Mouse (Mus musculus) mesoderm, embryonic 11.5 days (tissue): ENCODE measurements around the gene Rbp1.
A peak's percentile ranks its signal among the peaks of the same experiment; 100 is the strongest.

Source experiments
- DNase-seq: peaks from one replicate; pipeline ENCODE4 v3.0.0-alpha.2; 2012; ENCODE audit warnings: low read depth, low spot score

The Rbp1 gene

DNA sequence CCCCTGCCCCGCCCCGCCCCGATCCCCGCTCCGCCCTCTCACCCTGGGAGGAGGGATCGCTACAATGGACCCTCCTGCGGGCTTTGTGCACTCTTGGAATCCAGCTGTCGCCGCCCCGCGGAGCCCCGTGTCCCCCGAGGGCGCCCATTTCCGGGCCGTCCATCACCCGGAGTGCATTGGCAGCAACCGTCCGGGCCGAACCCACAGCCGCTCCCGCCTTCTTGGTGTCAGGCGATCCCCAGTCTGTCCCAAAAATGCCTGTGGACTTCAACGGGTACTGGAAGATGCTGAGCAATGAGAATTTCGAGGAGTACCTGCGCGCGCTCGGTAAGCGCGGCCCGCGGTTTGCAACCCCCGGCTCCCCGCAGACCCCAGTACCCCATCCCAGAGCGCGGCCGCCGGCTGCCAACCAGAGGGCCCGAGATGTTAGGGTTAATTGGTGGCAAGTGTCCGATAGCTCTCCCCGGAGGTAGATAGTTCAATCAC lies 2.0 kb downstream of the Rbp1 start:
- DNase-seq = peak; percentile 85

DNA sequence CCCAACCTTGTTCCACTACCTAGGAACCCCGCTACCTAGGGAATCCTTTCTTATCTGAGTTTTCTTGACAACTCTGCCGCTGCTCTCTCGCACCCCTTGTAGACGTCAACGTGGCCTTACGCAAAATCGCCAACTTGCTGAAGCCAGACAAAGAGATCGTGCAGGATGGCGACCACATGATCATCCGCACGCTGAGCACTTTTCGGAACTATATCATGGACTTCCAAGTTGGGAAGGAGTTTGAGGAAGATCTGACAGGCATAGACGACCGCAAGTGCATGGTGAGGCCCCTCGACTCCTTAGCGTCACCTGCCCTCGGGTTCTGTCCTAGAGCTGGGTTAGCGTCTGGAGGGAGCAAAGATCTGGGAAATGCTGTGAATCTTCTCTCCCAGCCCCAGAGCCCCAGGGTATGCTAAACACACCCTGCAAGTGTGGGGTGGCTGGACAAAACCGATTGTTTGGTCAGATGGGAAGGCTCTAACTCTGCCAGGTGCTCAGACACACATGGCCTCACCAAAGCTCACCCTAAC lies 2.7 kb downstream of the Rbp1 start:
- DNase-seq = no peak

DNA sequence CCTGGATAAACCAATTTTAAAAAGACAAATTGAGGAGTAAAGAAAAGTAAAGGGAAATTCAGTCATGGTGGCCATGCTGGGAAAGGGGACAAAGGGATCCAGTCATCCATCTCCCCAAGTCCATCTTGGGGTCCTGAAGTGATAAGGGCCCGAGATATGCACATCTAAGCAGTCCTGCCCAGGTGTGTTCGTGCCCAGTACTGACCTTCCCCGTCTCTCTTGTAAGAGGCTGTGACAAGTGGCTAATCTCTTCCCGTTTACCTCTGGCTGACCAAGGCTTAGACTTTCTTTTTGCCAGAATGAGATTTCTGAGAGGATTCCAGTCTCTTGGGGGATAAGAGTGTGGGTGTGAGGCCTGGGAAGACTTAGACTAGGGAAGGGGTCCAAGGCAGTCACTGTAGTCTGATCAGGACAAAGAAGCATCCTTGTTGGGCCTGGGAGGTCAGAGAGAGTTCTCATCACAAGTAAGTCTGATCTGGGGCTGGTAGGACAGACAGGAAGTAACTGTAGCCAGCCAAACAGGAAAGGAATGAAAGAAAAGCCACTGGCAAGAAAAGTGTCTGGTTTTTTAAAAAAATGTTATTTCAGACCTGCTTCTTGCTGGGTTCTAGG lies 5.3 kb downstream of the Rbp1 start:
- DNase-seq = no peak

DNA sequence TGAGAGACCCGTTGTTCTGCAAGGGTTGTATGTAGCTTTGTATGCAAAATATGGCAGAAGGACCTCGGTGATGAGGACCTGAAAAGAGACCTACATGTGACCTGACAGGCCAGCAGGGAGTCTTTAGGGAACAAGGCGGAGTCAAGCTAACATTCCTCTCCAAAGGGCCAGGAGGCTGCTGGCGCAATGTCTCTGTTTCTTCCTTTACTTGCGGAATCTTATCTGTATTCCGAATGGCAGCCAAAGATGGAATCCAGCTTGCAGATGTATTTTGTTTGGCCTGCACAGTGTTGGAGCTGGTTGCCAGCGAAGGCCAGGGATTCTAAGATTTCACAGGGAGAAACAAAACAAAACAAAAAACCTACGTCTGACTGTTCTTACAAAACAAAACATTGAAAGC lies 6.0 kb downstream of the Rbp1 start:
- no peak for DNase-seq

DNA sequence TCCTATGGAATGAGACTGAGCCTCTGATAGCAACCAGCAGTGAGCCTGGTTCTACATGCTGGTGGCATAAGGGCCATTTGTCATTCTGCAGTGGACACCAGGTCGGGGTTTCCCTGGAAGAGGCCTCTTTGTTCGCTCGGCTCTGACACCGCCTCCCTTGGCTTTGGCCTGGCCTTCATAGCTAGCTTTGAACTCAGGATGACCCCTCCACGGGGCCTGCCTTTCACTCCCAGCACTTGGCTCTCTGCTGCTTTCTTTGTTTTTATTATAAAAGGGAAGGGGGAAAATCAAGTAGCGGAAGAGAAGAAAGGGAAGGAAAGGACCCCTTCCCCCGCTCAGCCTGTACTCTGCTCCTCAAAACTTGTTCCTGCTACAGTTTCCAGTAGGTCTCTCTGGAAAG lies 7.0 kb downstream of the Rbp1 start:
- DNase-seq = peak; percentile 82

DNA sequence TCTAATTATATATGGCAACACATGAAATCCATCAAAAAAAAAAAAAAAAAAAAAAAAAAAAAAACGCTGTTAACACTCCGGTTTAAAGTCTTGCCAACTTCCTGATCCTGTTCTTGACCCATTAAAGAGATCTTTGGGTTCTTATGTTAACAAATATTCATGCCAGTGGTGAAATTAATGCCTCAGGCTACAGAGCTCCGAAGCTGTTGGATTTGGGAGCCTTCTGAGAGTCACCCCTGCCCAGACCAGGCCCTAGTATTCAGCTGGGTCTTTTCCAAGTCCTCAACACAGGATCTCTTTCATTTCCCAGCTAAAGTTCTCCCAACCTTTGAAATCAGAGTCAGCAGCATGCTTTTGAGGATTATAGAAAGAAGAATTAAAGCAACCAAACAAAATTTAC lies 7.8 kb downstream of the Rbp1 start:
- no peak for DNase-seq

DNA sequence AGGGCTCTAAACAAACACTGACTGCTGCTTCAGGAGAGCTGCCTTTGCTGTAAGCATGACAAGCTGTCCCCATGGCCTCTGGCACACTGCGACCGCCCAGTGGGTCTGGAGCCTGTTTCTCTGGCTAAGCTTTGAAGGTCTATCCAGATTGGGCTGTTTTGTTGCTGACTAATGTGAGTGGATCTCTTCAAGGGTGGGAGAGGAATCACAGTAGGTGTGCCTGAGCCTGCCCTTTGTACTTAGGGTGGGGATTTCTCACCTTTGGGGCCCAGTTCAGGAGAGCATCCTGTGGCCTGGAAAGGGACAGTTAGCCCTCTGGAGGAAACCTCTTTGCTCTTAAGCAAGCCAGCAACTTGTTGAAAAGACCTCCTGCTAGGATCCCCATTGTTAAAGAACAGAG lies 10.3 kb downstream of the Rbp1 start:
- no peak for DNase-seq

DNA sequence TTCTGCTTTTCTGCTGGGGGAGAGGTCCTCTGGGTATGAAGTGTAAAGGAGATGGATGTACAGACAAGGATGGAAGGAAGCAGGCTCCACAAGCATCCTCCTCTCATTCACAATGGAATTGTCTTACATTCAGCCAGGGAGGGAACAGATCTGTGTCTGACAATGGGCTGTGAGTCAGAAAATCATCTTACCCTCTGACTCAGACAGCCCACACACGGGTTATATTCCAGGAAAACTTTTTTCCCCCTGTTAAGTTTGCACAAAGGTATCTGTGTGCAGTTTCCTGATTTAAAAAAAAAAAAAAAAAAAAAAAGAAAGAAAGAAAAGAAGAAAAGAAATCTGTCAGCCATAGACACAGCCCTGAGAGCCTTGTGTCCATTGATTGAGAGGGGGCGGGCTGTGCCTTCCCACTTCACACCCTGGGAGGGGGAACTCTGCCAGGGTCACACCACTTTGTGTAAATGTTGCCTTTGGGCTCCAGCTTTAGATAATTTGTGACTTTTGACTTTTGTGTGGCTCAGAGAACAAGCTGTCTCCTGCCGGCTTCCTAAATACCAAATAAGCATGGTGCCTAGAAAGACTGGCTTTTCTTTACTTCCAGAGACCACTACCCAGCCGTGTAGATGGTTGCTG lies 11.3 kb downstream of the Rbp1 start:
- DNase-seq = no peak

DNA sequence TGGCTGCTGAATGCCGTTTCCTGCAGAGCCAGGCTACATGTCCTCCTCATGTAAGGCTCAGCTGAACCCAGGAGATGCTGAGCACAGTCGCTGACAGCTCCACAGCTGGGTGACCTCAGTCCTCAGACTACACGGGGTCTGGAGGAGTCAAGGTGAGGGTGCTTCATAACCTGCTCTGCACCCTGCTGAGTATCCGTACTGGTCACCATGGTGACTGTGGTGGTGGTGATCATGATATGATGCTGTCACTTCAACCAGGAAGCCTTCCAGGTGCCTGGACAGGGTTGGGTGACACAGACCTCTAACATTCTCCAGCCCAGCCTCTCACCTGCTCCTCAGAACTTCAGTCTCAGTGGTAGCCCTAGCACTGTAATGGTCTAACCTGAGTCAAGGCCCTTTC lies 15.1 kb downstream of the Rbp1 start:
- DNase-seq = no peak

DNA sequence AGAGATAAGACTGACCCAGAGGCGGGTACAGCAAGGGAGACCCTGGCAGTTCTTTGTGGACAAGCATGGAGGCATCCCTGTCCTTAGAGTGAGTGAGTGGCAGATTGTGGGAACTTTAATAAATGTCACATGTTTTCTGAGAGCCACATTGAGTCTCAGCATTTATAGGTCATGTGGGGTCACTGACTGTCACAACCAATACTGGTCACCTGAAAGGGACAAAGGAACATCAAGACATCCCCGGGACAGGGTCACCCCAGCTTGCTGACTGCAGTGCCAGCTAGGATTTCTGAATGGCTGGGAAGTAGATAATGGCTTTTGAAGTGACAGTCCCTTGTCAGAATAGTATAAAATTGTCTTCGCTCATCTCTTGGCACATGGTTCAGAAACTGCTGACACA lies 16.3 kb downstream of the Rbp1 start:
- DNase-seq = no peak

DNA sequence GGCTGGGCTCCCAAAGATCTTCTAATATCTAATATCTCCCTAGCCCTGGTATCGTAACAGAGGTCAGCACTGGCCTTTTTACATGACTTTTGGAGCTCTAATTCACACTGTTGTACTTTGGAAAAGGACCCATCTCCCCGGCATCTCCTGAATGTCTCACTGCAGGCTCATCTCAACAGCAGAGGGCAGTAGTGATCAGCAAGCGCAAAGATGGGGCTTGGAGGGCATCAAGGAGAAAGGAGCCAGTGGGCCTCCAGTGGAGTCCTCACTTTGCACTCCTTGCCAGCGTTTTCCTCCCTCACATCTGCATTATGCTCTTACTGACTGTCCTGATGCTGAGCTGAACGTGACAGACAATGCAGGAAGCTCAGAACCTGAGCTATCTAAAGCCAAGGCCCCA lies 19.9 kb downstream of the Rbp1 start:
- DNase-seq = no peak

DNA sequence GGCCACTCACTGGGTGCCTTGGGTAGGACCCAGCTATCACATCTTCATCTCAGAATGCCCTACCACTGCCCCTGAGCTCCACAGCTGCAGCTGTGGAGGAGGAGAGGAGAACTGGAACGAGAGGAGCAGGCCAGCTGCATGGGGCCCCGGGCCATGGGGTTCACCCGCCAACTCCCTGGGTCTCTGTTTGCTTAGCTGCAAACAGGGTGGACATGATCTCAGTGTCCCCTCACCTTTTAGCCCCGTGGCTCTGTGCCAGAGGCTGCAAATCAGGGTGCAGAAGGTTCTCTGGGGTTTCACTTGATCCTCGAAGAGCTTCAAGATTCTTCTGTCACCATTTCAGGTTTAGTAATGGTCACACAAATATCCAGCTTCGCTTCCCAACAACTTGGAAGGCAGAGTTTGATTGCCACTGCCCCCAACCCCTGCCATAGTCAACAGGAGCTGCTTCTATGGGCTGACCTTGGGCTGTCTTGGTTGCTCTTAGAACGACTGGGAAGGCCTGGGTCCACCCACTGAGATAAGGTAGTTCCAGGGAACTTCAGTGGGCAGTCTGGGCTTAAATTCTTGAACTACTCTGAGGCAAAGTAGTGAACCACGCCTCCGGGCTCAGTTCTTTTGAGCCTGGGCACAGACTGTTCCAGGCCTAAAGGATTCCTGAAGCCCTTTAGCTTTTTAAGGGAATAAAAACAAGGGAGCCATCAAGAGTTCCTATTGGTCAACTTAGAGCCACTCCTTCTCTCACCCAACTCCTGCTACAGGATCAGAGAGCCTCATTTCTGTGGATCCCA lies 22.8 kb downstream of the Rbp1 start:
- DNase-seq = no peak

DNA sequence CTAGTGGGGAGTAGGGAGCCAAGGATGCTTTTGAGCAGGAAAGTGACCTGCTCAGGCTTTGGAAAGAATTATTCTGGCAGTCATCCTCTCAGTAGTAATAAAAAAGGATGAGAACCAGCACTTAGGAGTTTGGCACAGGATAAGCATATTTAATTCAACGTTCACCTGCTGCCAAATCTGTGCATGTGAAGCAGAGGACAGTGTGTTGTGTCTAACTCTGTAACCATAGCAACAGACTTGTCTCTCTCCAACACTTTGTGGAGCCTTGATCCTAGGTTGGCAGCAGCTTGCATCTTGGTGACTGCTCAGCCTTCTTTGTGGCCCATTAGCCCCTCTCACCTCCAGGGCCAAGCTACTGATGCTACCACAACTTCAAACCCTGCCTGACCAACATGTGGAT lies 28.2 kb downstream of the Rbp1 start:
- no peak for DNase-seq

DNA sequence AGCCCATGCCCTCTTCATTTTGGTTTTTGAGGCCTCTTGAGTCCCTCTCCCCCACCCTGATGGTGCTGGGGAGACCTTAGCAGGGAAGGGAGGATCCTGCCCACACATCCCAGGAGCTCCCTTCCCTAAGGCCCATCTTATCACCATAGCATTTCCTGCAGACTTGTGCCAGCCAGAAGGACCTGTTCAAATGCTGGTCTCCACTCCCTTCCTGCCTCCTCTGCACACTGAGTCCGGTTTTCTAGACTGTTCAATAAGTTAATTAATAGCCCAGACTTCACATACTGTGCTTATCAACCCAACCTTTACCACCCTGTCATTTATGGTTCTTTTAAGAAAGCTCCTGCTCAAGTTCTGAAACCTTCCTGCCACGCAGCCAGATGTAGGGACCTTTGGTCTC lies 43.9 kb downstream of the Rbp1 start:
- DNase-seq = no peak

DNA sequence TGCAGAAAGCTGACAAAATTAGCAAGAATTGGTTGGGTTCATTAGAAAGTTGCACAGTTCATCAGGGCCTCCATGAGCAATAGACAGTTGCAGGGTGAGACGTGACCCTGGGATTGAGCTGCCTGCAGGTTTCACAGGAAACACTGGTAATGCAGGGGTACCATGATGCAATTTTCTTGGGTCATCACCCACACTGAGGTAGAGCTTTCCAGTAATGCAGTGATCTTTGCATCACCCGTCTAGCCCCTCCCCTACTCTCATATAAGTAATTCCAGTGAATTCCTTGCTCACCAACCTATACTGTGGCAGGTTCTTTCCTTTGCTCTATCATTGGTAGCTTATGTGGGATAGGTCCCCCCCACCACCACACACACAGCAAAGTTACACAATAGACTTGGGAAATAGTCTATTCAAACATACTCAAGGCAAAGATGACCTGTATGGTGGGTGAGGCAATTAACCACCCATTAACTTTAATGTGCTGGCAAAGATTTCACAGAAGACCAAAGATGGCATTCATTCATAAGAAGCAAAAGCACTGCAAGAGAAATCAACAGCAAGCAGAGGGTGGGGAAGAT lies 57.5 kb downstream of the Rbp1 start:
- DNase-seq = no peak

DNA sequence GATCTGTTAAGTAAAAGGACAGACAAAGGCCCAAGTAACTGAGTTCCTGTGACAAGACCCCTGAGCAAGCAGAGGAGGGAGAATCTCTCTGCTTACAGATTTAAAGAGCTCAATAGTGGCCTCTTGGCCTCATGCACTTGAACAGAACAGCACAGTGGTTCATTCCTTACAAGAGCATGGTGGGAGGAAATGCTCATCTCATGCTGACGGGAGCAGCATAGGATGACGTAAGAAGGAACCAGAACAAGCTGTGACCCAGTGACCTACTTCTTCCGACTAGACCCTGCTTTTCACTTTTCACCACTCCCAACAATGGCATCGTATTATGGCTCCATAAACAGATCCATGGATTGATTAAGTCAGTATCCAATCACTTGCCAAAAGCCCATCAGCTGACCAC lies 59.5 kb downstream of the Rbp1 start:
- no peak for DNase-seq

DNA sequence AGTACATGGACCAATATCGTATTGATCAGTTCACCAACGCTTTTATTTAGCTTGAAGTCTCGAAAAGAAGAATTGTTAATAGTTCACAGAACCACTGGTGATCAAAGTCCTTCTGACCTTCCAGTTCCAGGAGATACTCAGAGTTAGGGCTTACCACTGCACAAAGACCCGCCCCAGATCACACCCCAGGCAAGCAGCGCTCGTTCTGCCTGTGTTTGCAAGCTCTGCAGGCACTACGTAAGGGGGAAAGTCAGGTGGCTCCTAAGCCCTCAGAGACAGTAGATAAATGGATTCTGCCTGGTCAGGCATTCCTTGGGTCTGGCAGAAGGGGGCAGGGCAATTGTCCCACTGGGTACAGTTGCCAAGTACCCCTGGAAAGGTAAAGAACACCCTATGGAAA lies 62.3 kb downstream of the Rbp1 start:
- no peak for DNase-seq

DNA sequence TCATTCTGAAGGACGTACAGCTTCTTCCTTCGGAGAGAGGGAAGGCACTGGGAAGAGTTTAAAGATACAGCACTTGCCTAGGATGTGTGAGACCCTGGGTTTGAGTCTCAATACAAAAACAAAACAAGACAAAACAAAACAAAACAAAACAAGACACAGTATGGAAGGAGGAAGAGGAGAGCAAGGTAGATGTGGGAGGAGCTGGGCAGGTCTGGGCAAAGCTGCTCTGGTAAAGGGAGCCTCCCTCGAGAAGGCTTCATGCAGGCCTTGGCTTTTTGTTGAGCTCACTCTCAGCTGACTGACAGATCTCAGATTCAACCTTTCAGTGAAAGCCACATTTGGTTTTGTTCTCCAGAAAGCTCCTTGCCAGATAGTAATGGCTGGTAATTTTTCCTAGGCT lies 63.1 kb downstream of the Rbp1 start, which contains the start of gene Rbp2:
Gene Rbp2, plus strand, starts transcription at position 301 of the 400 bp plus-strand sequence.
- DNase-seq = no peak

DNA sequence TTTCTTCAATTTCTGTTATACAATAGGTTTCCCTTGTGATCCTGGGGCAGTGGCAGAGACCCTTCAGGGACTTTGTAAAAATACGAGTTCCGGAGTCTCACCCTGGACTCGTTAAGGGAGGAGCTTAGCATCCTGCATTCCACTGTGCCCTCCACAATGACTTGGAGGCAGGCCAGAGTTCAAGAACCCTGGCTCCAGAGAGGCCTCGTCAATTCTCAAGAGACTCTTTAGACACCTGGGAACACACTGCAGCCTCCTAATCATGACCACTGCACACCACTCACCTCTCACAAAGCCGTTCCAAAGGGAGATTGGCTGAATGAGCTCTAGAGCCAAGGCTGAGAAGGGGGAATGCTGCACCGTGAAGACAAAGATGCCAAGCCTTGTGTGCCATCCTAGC lies 64.5 kb downstream of the Rbp1 start:
- DNase-seq = no peak

DNA sequence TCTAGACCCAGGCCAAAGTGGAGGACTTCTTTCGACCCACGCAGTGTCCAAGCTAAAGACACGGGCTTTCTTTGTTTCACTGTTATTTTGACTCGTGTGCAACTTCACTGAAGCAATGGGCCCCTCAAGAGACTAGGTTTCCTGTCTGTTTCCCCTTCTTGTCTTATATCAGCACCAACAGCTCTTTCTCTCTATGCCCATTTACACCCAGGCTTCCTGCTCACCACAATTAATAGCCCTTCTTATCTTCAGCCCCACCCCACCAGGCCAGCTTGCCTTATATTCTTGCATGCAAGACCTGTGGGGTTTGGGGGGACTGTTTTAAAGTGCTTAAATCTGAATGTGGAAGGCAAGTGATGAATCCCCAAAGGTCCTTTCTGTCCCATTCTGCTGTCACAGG lies 66.8 kb downstream of the Rbp1 start:
- DNase-seq = no peak

DNA sequence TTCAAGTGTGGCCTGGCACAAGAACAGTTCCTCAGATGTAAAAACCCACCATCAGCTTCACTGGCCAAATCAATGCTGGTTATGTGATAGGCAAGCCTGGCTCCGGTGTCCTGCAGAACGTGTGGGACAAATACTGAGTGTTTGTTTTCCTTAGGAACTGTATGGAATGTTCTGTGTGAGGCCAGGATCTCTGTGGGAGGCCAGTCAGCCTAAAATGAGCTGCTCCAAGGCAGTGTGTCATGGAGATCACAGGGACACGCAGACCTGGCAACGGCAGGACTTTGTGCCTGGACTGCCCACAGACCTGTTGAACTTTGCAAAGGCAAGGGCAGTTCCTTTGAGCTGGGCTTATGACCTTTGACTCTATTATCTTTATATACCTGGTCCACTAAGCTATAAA lies 67.4 kb downstream of the Rbp1 start:
- no peak for DNase-seq

DNA sequence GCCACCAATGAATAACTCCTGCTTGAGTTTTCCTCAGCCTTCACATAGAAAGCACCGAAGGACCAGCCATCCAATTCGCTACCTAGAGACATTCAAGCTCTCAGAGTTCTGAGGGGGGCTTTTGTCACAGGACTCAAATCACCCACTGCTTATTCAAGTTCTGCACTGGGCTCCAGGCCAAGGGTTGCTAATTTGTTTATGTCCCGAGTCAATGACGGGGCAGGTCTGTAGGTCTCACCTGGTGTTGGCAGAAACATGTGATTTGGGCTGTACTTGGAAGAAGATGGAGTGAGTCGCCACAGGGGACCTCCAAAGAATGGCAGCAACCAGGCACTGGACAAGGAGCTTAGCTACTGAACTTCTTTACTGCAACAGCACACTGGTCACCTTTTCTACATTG lies 68.3 kb downstream of the Rbp1 start:
- no peak for DNase-seq
